27 mouse cellular contexts compared by ENCODE assay signal in the genomic region with DNA sequence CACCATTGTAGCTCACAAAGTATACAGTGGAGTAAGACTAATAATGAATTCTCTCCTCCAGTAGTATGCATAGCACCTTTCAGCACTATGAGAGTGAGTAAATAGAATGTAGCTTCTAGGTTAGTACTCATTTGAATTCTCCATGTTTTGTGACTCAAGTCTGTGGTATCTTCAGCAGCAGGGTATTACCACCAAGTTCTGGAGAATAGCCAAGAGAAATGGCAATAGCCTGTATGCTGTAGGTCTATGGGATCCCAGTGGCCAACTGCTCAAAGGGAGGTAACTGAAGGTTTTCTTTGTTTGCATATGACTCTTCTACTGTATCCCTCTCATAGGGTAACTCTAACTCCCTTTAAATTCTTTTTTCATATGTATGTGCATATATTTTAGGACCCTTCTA. TPM values are rescaled to one million over a fixed set of nuclear protein-coding genes. Genes with fewer than 3 reads are reported as not detected.
DNase-seq lines count a peak whose midpoint lies in the region; ATAC-seq and TF ChIP-seq lines count a peak whose summit lies in the region.
"Had no signal": no experiment of that assay in that cellular context is flagged by ENCODE, and none has a peak within 500 bp of the region (broad histone marks: within the 10 kb centered on the region; RNA-seq: fewer than 3 reads in every experiment).

No protein-coding gene starts in this region.

- intact Hi-C loops in heart, postnatal 36 days (cut with DNase I), result no loop called here

- peak; percentile 90 for ATAC-seq in Patski
- ATAC-seq: activated CD4-positive, CD25-positive, alpha-beta regulatory T cell, adult 4 months; CD4-positive, CD25-positive, alpha-beta regulatory T cell, adult 4 months; forebrain, embryonic 13.5 days; forebrain, embryonic 15.5 days; forebrain, postnatal 0 days had no signal

- no peaks in the 10 kb centered on the region for H3K27me3 ChIP-seq in Patski
- H3K27me3 ChIP-seq: CH12.LX; embryonic facial prominence, embryonic 12.5 days; forebrain, embryonic 13.5 days; forebrain, embryonic 15.5 days had no signal

- CTCF ChIA-PET in Patski (lab: Charles Lee), result interaction anchor here (1.0 kb wide), 1 partner anchor 38 kb away, joined by 3 read pairs; no protein-coding TSS in a partner anchor

- POLR2A ChIA-PET in Patski (lab: Charles Lee), result no interaction called here

- DNase-seq in heart, adult 11 months, result peak; percentile 29
- no peak for DNase-seq in heart, postnatal 36 days
- DNase-seq in 416B (ENCODE audit: low read depth), result peak; percentile 81
- peak; percentile 37 for DNase-seq in Muller cell, postnatal 12 days (ENCODE audit: inconsistent ontology term)
- no peak for DNase-seq in Patski (ENCODE audit: low read depth, low spot score)
- DNase-seq in spleen, postnatal 4 days (ENCODE audit: low spot score in 2 of 2), result no peak
- no peak for DNase-seq in urinary bladder, adult 2 months (ENCODE audit: low spot score)
- no peak for DNase-seq in right cerebral cortex, postnatal 25 days
- DNase-seq: adrenal gland, adult 8-10 months; adrenal gland, postnatal 14 days; adrenal gland, postnatal 36 days; cerebellum, adult 11-12 months; cerebellum, adult 2 months; cerebellum, adult 9-10 months; cerebellum, postnatal 10 days; cerebellum, postnatal 25 days; forebrain, postnatal 0 days had no signal

- TF ChIP-seq CTCF in Patski (IDR thresholded peaks at IDR 0.05), result no peak

- in situ Hi-C loops in Patski (cut with MboI; ENCODE audit: low pct_unique_long_range_greater_than_20kb), result loop anchor here (5.0 kb wide), 1 partner anchor 32 kb away; no protein-coding TSS in a partner anchor

RNA-seq across cellular contexts. Expression of gene Tmx4, which starts 39.0 kb away (rescaled TPM):
- total RNA-seq in heart, postnatal 36 days (2021), result 10 to 100 TPM; 49.7 to 56.5 TPM
- 40.0 TPM for polyA plus RNA-seq in Patski (2021)
- polyA plus RNA-seq in urinary bladder, adult 2 months (2012; rRNA removed), result 8.7 and 12.0 TPM in 2 replicates

RNA-seq across cellular contexts. Expression of gene Hao1, which starts 50.8 kb away (rescaled TPM):
- not detected for total RNA-seq in heart, postnatal 36 days (2021)
- not detected for polyA plus RNA-seq in Patski (2021)
- polyA plus RNA-seq in urinary bladder, adult 2 months (2012; rRNA removed), result not detected in 2 replicates
- total RNA-seq: G1E had no signal
- polyA plus RNA-seq: CD4-positive, CD25-positive, alpha-beta regulatory T cell, adult 4 months; cerebellum, adult 2 months; embryonic facial prominence, embryonic 10.5 days; embryonic facial prominence, embryonic 12.5 days; embryonic facial prominence, embryonic 14.5 days; forebrain, embryonic 11.5 days; forebrain, embryonic 13.5 days; G1E had no signal

Comparison
In these comparisons a context has a peak if more than half of its experiments do, and no peak if none do; other contexts are left out.
1. DNase-seq: peak in heart, adult 11 months (single experiment), 416B (single experiment) and Muller cell, postnatal 12 days (single experiment); none in heart, postnatal 36 days (0 of 2), Patski (single experiment), spleen, postnatal 4 days (0 of 2), urinary bladder, adult 2 months (single experiment) and right cerebral cortex, postnatal 25 days (single experiment).